Mouse (Mus musculus) E14TG2a.4 (cell line): ENCODE data around the gene Dhodh.

Experiments used
- CTCF ChIP-seq: conservative IDR thresholded peaks from 2 replicates; pipeline ENCODE4 v1.5.1; 2014; ENCODE audit warnings: low read length
- NANOG ChIP-seq: IDR thresholded peaks from 2 replicates; pipeline ENCODE4 v1.6.1; 2014; ENCODE audit warnings: borderline replicate concordance, low read length, mixed read lengths
- POU5F1 ChIP-seq: IDR thresholded peaks from 2 replicates; pipeline ENCODE4 v1.6.1; 2014; ENCODE audit warnings: low read length, borderline replicate concordance

- TF ChIP-seq CTCF (no peak), POU5F1 (no peak), NANOG (no peak)
Observed at GRCm38 (mm10) chr8:109606725-109607124, 1.7 kb downstream of the Dhodh start.
